ENCODE assay signal across 8 mouse cellular contexts in genomic region chr19:47089718-47090525, GRCm38 (mm10). TPM values are rescaled to one million over a fixed set of nuclear protein-coding genes. Genes with fewer than 3 reads are reported as not detected.
DNase-seq lines count a peak whose midpoint lies in the region; ATAC-seq and TF ChIP-seq lines count a peak whose summit lies in the region.

No protein-coding gene starts in this region.

- TF ChIP-seq EP300 in lung, postnatal 0 days (IDR thresholded peaks at IDR 0.05): no peak
- TF ChIP-seq EP300 in stomach, postnatal 0 days (optimal IDR thresholded peaks at IDR 0.05): no peak

- peak overlapping the region; percentile 95 for H3K9ac ChIP-seq in hindbrain, postnatal 0 days (replicated peaks; ENCODE audit: low read length)
- H3K9ac ChIP-seq in lung, postnatal 0 days (replicated peaks; ENCODE audit: low read depth): peak overlapping the region; percentile 96
- peak overlapping the region; percentile 97 for H3K9ac ChIP-seq in stomach, postnatal 0 days (ENCODE audit: low read length)

- peak; percentile 16 for DNase-seq in cerebellum, adult 11 months
- no peak for DNase-seq in cerebellum, adult 18-20 months
- peak; percentile 29 for DNase-seq in ovary, postnatal 10 days (ENCODE audit: low spot score)
- DNase-seq in ovary, postnatal 36 days (ENCODE audit: low spot score): no peak
- no peak for DNase-seq in embryonic facial prominence, embryonic 10.5 days (ENCODE audit: low spot score)
- DNase-seq in hindbrain, postnatal 0 days (ENCODE audit: low spot score): no peak
- DNase-seq in lung, postnatal 0 days (ENCODE audit: low spot score): peak; percentile 49
- no peak for DNase-seq in stomach, postnatal 0 days (ENCODE audit: low spot score)

- H3K9me3 ChIP-seq in embryonic facial prominence, embryonic 10.5 days: no peaks in the 10 kb centered on the region
- no peaks in the 10 kb centered on the region for H3K9me3 ChIP-seq in hindbrain, postnatal 0 days (ENCODE audit: low read length)
- no peaks in the 10 kb centered on the region for H3K9me3 ChIP-seq in lung, postnatal 0 days (ENCODE audit: low read length)
- H3K9me3 ChIP-seq in stomach, postnatal 0 days (ENCODE audit: control insufficient read depth, low read length): no peaks in the 10 kb centered on the region

- TF ChIP-seq CTCF in hindbrain, postnatal 0 days (IDR thresholded peaks at IDR 0.05; ENCODE audit: low read depth): no peak
- no peak for TF ChIP-seq CTCF in lung, postnatal 0 days (IDR thresholded peaks at IDR 0.05)
- TF ChIP-seq CTCF in stomach, postnatal 0 days (IDR thresholded peaks at IDR 0.05; ENCODE audit: low read depth): no peak

- WGBS in embryonic facial prominence, embryonic 10.5 days: 3% methylated on average over 36 of the region's 36 CpGs
- WGBS in hindbrain, postnatal 0 days: 3% methylated on average over 36 of the region's 36 CpGs
- WGBS in lung, postnatal 0 days: under 1% methylated on average over 36 of the region's 36 CpGs
- 1% methylated on average over 36 of the region's 36 CpGs for WGBS in stomach, postnatal 0 days

- peak; percentile 73 for ATAC-seq in hindbrain, postnatal 0 days
- peak; percentile 64 for ATAC-seq in lung, postnatal 0 days
- peak; percentile 55 for ATAC-seq in stomach, postnatal 0 days (ENCODE audit: low FRiP score, low TSS enrichment)

- peaks cover 23% of the 10 kb centered on the region for H3K4me1 ChIP-seq in embryonic facial prominence, embryonic 10.5 days
- peaks cover 13% of the 10 kb centered on the region; the same call in 1 of the 2 replicates for H3K4me1 ChIP-seq in hindbrain, postnatal 0 days (ENCODE audit: insufficient read depth, low read length)
- H3K4me1 ChIP-seq in lung, postnatal 0 days (ENCODE audit: insufficient read depth, low read depth, low read length): peaks cover 9% of the 10 kb centered on the region; the same call in 1 of the 2 replicates
- peaks cover 2% of the 10 kb centered on the region; the same call in 1 of the 2 replicates for H3K4me1 ChIP-seq in stomach, postnatal 0 days (replicated peaks; ENCODE audit: control insufficient read depth, insufficient read depth)

- no peaks in the 10 kb centered on the region for H3K27me3 ChIP-seq in embryonic facial prominence, embryonic 10.5 days (replicated peaks; ENCODE audit: low read depth, poor library complexity, severe bottlenecking)
- no peaks in the 10 kb centered on the region for H3K27me3 ChIP-seq in hindbrain, postnatal 0 days (ENCODE audit: insufficient read depth, low read length)
- no peaks in the 10 kb centered on the region for H3K27me3 ChIP-seq in lung, postnatal 0 days (replicated peaks; ENCODE audit: insufficient read depth, low read length)
- H3K27me3 ChIP-seq in stomach, postnatal 0 days (ENCODE audit: control insufficient read depth, insufficient read depth, low read length): no peaks in the 10 kb centered on the region

- H3K36me3 ChIP-seq in embryonic facial prominence, embryonic 10.5 days (replicated peaks): peaks cover 58% of the 10 kb centered on the region
- peaks cover 22% of the 10 kb centered on the region for H3K36me3 ChIP-seq in hindbrain, postnatal 0 days (ENCODE audit: insufficient read depth, low read length)
- H3K36me3 ChIP-seq in lung, postnatal 0 days (ENCODE audit: insufficient read depth, low read length): peaks cover 7% of the 10 kb centered on the region; the same call in 1 of the 2 replicates
- peaks cover 8% of the 10 kb centered on the region for H3K36me3 ChIP-seq in stomach, postnatal 0 days (ENCODE audit: control insufficient read depth, insufficient read depth, low read length)

- H3K4me2 ChIP-seq in hindbrain, postnatal 0 days (ENCODE audit: low read depth, low read length): peak overlapping the region; percentile 89
- peak overlapping the region; percentile 64 for H3K4me2 ChIP-seq in lung, postnatal 0 days (replicated peaks; ENCODE audit: low read depth, low read length)
- peak overlapping the region; percentile 83 for H3K4me2 ChIP-seq in stomach, postnatal 0 days (replicated peaks; ENCODE audit: low read depth)

- peak overlapping the region; percentile 91 for H3K27ac ChIP-seq in embryonic facial prominence, embryonic 10.5 days (replicated peaks)
- peak overlapping the region; percentile 93 for H3K27ac ChIP-seq in hindbrain, postnatal 0 days
- H3K27ac ChIP-seq in lung, postnatal 0 days (ENCODE audit: low read length): peak overlapping the region; percentile 89
- peak overlapping the region; percentile 93 for H3K27ac ChIP-seq in stomach, postnatal 0 days (replicated peaks)

- H3K4me3 ChIP-seq in embryonic facial prominence, embryonic 10.5 days: peak overlapping the region; percentile 87
- H3K4me3 ChIP-seq in hindbrain, postnatal 0 days (ENCODE audit: low read length): peak overlapping the region; percentile 78
- H3K4me3 ChIP-seq in lung, postnatal 0 days (ENCODE audit: low read depth, low read length): peak overlapping the region; percentile 92
- peak overlapping the region; percentile 89 for H3K4me3 ChIP-seq in stomach, postnatal 0 days (ENCODE audit: low read depth, low read length)

RNA-seq across cellular contexts. Expression of gene Usmg5, which starts 0.5 kb away (rescaled TPM):
- 1,163 and 1,191 TPM in 2 replicates for polyA plus RNA-seq in embryonic facial prominence, embryonic 10.5 days (2016; fragmentation: Nextera tagmentation; extraction: Ambion mirVana)
- total RNA-seq in hindbrain, postnatal 0 days (2014; rRNA removed): 639 and 658 TPM in 2 replicates
- polyA plus RNA-seq in hindbrain, postnatal 0 days (2015; fragmentation: Nextera tagmentation; extraction: Ambion mirVana): 2,274 and 2,322 TPM in 2 replicates
- 1,028 and 1,084 TPM in 2 replicates for polyA plus RNA-seq in lung, postnatal 0 days (2015; fragmentation: Nextera tagmentation; extraction: Ambion mirVana)
- polyA plus RNA-seq in stomach, postnatal 0 days (2015; fragmentation: Nextera tagmentation; extraction: Ambion mirVana): 1,643 and 1,847 TPM in 2 replicates

RNA-seq across cellular contexts. Expression of gene Pdcd11, which starts 0.6 kb away (rescaled TPM):
- 14.6 TPM in 2 replicates for polyA plus RNA-seq in embryonic facial prominence, embryonic 10.5 days (2016; fragmentation: Nextera tagmentation; extraction: Ambion mirVana)
- 8.0 and 10.4 TPM in 2 replicates for total RNA-seq in hindbrain, postnatal 0 days (2014; rRNA removed)
- 4.3 and 4.4 TPM in 2 replicates for polyA plus RNA-seq in hindbrain, postnatal 0 days (2015; fragmentation: Nextera tagmentation; extraction: Ambion mirVana)
- polyA plus RNA-seq in lung, postnatal 0 days (2015; fragmentation: Nextera tagmentation; extraction: Ambion mirVana): 4.6 and 5.0 TPM in 2 replicates
- 4.2 TPM in 2 replicates for polyA plus RNA-seq in stomach, postnatal 0 days (2015; fragmentation: Nextera tagmentation; extraction: Ambion mirVana)

RNA-seq across cellular contexts. Expression of gene Taf5, which starts 22.4 kb away (rescaled TPM):
- 7.2 and 7.5 TPM in 2 replicates for polyA plus RNA-seq in embryonic facial prominence, embryonic 10.5 days (2016; fragmentation: Nextera tagmentation; extraction: Ambion mirVana)
- total RNA-seq in hindbrain, postnatal 0 days (2014; rRNA removed): 7.2 and 11.3 TPM in 2 replicates
- polyA plus RNA-seq in hindbrain, postnatal 0 days (2015; fragmentation: Nextera tagmentation; extraction: Ambion mirVana): 2.9 and 3.3 TPM in 2 replicates
- polyA plus RNA-seq in lung, postnatal 0 days (2015; fragmentation: Nextera tagmentation; extraction: Ambion mirVana): 2.1 and 2.3 TPM in 2 replicates
- 1.6 and 1.8 TPM in 2 replicates for polyA plus RNA-seq in stomach, postnatal 0 days (2015; fragmentation: Nextera tagmentation; extraction: Ambion mirVana)

RNA-seq across cellular contexts. Expression of gene Pcgf6, which starts 39.2 kb away (rescaled TPM):
- polyA plus RNA-seq in embryonic facial prominence, embryonic 10.5 days (2016; fragmentation: Nextera tagmentation; extraction: Ambion mirVana): 36.1 and 36.5 TPM in 2 replicates
- total RNA-seq in hindbrain, postnatal 0 days (2014; rRNA removed): 12.9 and 17.9 TPM in 2 replicates
- polyA plus RNA-seq in hindbrain, postnatal 0 days (2015; fragmentation: Nextera tagmentation; extraction: Ambion mirVana): 20.0 and 22.7 TPM in 2 replicates
- 6.8 and 7.5 TPM in 2 replicates for polyA plus RNA-seq in lung, postnatal 0 days (2015; fragmentation: Nextera tagmentation; extraction: Ambion mirVana)
- polyA plus RNA-seq in stomach, postnatal 0 days (2015; fragmentation: Nextera tagmentation; extraction: Ambion mirVana): 9.8 and 10.1 TPM in 2 replicates

RNA-seq across cellular contexts. Expression of gene Calhm2, which starts 48.2 kb away (rescaled TPM):
- 2.8 TPM in 2 replicates for polyA plus RNA-seq in embryonic facial prominence, embryonic 10.5 days (2016; fragmentation: Nextera tagmentation; extraction: Ambion mirVana)
- 0.86 and 3.1 TPM in 2 replicates for total RNA-seq in hindbrain, postnatal 0 days (2014; rRNA removed)
- polyA plus RNA-seq in hindbrain, postnatal 0 days (2015; fragmentation: Nextera tagmentation; extraction: Ambion mirVana): 0.85 and 1.0 TPM in 2 replicates
- 7.6 and 8.1 TPM in 2 replicates for polyA plus RNA-seq in lung, postnatal 0 days (2015; fragmentation: Nextera tagmentation; extraction: Ambion mirVana)
- 3.9 and 4.3 TPM in 2 replicates for polyA plus RNA-seq in stomach, postnatal 0 days (2015; fragmentation: Nextera tagmentation; extraction: Ambion mirVana)

Comparison
In these comparisons a context has a peak if more than half of its experiments do, and no peak if none do; other contexts are left out.
1. DNase-seq: peak in cerebellum, adult 11 months (single experiment), ovary, postnatal 10 days (single experiment) and lung, postnatal 0 days (single experiment); none in cerebellum, adult 18-20 months (0 of 2), ovary, postnatal 36 days (single experiment), embryonic facial prominence, embryonic 10.5 days (single experiment), hindbrain, postnatal 0 days (single experiment) and stomach, postnatal 0 days (single experiment).
2. Peak in every context shown above with its lines, with median percentiles within 50 percentile points of each other: H3K27ac ChIP-seq, H3K4me3 ChIP-seq, ATAC-seq, H3K4me2 ChIP-seq and H3K9ac ChIP-seq.